Mouse (Mus musculus): ENCODE results near the gene Ifna4.

The Ifna4 gene

DNA sequence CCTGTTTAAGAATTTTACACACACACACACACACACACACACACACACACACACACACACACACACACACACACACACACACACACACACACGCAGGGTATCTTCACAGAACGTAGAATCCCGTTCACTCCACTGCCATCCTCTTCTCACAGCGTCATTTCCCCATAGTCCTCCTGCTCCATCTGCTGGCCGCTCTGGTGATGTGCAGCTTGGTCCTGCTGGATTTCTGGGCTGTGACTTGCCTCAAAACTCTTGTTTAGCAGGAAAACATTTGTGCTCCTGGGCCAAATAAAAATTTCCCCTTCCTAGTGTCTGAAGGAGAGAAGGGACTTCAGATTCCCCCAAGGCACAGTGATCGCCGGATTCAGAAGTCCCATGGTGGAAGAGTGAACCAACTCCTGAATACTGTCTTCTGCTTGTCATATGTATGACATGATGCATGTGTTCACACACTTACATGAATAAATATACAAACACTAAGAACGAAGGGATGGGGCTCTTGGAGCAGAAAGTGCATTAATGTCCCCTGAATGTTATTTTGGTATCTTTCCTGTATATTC lies 25.8 kb downstream of the Ifna4 start:
- in situ Hi-C loops (cut with MseI, MboI) = no loop called here

DNA sequence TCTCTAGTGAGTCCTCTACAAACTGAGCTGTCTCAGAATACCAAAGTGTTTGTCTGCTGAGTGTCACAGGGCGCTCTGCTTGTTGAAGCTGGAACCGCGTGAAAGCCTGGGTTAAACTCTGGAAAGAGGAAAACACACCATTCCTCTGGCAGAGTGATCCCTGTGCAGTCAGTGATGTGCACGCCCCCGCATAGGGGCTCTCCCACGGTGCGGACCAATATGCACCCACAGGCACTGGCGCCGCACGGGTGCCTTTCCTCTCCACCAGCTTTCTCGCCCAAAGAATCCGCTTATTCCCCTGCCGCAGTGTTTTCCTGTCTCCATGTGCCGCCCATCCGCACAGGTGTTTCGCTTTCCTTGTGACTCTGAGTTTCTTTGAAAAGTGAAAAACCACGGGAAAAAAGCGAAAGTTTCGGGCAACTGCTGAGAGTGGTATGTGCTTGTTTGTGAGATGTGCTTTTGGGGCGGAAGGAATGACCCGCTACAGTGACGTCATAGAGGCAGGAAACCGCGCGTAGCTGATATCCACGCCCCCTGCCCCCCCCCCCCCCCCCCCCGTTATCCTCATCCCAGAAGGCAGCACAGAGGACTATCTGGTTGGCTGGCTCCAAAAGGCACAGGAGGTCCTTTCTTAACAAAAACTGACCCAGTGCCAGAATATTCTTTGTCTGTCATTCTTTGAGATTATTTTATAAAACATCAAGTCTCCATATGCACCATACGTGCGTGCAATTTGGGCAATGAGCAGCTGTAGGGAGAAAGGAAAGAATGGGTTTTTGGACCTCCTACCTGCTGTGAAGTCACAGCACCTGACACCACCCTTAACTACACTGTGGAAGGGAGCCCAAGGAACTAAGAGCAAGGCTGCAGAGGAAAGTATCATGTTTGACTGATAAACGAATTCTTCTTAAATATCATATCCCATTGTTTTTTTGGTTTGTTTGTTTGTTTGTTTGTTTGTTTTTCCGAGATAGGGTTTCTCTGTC lies 26.6 kb downstream of the Ifna4 start:
- in situ Hi-C loops (cut with MseI, MboI) = no loop called here

DNA sequence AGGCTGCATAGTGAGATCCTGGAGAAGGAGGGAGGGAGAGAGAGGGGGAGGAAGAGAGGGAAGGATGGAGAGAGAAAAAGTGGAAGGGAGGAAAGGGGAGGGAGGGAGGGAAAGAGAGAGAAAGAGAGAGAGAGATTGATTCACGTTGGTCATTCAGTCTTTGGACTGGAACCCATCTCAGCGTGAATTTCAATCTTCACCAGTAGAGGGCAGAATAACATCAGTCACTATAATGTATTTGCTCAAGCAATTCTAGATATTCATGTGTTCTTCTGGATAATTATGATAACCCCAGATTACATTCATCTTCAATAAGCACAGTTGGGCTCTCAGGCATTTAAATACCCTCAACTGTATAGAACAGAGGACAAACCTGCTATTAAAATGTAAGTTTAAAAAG lies 31.0 kb downstream of the Ifna4 start:
- in situ Hi-C loops (cut with MseI, MboI) = loop anchor here (5.0 kb wide), 1 partner anchor 255 kb away; no protein-coding TSS in a partner anchor

DNA sequence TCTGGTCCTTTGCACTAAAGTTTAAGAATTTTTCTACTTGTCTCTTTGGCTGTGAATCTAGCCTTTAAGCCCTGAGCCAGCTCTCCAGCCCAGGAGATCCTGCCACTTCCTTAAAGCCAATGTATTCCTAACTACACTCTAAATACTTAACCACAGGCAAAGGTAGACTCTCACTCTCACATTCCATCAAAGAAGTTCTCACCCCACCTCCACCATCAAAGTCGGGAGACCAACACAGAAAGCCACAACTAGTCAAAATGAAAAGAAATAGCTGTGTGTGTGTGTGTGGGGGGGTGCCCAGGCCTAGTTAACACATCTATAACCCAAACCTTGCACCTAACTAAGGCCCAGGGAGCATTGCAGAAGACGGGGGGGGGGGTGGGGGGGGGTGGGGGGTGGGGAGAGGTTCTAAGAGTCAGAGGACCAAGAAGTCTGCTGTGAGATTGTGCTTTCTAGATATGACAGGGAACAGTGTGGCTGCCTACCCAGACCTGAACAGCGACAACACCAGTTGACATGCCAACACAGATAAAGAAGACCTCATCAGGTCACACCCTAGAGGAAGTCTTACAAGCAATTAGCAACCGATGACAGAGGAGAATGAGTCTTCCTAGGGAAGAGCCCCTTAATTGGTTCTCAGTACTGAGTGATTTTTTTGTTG lies 33.9 kb downstream of the Ifna4 start:
- in situ Hi-C loops (cut with MseI, MboI) = no loop called here

DNA sequence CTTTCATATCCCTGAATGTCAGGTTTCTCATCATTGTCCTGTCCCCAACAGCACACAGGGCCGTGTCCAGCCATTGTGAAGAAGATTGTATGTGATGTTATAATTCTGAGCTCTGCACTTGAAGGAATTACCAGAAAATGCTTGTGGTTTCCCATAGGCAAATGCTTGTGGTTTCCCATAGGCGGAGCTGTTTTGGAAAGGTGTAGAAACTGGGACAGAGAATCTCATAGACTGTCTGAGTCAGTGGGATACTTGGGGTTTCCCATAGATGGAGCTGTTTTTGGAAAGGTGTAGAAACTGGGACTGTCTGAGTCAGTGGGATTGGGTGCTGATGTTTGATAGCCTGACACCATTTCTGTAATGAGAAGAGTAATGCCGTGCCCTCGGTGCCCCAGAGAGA lies 34.9 kb downstream of the Ifna4 start:
- in situ Hi-C loops (cut with MseI, MboI) = no loop called here

DNA sequence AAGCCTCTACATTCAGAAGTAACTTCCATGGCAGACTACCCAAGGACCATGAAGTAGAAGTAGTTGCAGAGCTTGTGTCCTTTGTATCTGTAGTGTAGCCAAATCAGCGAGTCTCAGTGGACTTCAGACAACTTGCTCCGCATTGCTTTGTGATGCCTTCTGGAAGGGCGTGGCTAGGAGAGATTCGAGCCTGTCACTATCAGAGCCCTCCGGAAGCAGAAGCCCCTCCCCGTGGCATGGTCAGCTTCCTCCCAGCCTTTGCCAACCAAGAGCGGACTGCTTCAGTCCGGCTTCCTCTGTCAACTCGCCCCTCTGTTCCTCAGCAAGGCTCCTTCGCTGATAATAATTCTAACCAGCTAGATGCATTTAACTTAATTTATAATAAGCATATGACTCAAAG lies 36.6 kb downstream of the Ifna4 start:
- in situ Hi-C loops (cut with MseI, MboI) = no loop called here

DNA sequence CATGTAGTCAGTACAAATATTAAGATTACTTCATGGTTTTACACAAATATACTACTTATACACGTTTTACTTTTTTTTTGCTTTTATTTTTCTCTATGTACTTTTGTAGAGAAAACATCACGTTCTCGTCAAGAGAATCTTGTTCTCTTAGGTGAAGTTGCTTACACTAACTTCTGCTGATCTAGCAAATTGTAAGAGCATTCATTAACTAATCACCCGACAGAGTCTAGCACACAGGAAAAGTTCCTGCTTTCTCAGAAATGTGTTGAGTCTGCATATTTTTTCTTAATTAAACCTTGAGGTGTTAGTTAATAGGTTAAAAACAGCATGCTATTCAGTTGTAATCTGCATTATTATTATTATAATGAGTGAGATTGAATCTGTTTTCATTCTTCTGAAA lies 37.1 kb downstream of the Ifna4 start:
- in situ Hi-C loops (cut with MseI, MboI) = no loop called here

DNA sequence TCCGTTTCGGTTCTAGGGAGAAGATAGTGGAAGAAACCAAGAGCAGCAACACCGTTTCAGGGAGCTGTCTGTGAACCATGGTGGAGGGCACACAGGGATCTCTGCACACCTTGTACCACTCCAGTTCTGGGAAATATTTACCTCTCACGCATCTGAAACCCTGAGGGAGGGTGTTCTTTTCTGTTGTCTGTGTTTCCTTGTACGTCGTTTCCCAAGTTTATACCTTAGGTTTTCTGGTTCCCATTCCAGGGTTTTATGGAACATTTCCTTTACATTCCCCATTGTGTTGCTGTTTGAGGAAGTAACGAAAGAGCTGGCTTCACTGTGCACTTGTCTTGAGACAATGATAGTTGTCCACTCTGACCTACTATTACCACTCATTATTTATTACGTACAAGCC lies 38.4 kb downstream of the Ifna4 start, which contains the start of gene Ifne:
TSS of gene Ifne (minus strand) at position 101 of the 400 bp plus-strand sequence.
- in situ Hi-C loops (cut with MseI, MboI) = no loop called here

DNA sequence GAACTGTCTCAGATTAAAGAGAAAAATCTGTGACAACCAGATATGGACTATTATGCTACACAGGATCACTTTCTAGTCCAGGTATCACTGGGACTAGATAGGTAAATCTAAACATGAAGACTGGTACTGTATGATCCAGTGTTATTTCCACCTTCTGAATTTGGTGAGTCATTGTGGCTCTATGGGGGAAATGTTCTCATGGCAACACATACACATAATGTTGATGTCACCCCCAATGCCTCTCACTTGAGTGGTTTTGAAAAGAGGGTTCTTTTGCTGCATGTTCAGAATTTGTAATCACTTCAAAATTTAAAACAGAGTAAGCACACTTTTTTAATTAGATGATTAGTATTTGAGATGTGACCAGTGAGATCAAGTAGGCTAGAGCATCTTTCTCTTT lies 46.6 kb downstream of the Ifna4 start:
- in situ Hi-C loops (cut with MseI, MboI) = no loop called here
